Mouse (Mus musculus) fat pad, adult 2 months (tissue): ENCODE data around the gene H6pd.

Experiments
- DNase-seq: peaks from one replicate; pipeline ENCODE4 v3.0.0-alpha.2; 2011; ENCODE audit warnings: low read depth, low spot score; ENCODE audit errors: extremely low read depth

Gene H6pd

DNA sequence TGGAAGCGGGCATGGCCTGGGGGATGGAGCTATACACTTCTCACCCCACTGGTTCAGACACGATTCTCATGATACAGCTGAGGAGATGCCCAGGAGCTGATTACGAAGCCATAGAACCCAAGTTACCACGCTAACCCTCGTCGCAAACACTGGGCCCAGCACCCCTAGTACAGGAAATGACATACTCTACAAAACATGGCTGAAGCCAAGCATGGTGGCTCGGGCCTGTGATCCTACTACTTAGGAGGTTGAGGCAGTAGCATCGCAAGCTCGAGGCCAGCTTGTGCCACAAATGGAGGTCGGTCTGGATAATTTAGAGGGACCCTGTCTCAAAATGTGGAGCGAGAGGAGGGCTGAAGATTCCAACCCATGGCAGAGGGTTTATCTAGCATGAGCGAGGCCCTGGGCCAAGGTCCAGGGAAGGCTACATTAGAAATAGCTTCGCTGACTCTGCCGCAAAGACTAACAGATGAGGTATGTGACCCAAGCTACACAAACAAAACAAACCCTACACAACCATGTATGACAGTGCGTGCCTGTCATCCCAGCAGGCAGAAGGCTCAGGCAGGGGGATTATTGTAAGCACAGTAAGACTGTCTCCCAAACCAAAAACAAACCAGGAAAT lies 8.8 kb downstream of the H6pd start:
- no peak for DNase-seq

DNA sequence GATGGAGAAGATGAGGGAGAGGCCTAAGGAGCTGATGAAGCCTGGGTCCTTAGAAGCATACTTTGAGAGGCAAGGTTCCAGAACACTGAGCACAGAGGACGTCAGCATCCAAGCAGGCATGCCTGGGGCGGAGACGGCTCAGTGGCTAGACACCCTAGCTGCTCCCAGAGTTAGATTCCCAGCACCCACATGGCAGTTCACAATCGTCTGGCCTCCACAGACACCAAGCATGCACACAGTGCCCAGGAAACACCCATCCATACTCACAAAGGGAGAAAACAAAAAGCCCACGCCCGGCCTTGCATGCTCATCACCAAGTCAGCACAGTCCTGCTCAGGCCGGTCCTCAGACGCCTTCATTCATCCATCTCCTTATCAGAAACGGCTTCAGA lies 9.3 kb downstream of the H6pd start:
- DNase-seq: no peak

GRCm38 (mm10) chr4:149998786-149999509 lies 9.9 kb downstream of the H6pd start:
- peak; percentile 93 for DNase-seq

GRCm38 (mm10) chr4:149997999-149998398 lies 10.8 kb downstream of the H6pd start:
- DNase-seq: no peak

DNA sequence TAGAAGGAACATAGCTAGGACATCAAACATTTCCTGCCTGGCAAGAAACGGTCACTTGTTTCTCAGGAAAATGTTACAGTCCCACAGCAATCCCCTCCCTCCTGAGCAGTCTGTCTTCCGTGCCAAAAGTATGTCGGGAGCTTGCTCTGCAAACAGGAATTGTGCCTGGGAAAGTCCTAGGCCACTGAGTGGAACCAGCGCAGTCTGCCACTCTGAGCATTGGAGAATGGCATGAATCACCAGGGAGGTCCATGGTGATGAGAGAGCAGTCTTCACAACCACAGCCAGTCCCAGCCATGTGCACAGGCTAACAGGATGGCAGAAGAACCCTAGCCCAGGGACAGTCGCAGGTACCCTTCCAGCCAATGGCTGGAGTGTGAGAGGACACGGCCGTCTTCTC lies 12.4 kb downstream of the H6pd start:
- DNase-seq: no peak

DNA sequence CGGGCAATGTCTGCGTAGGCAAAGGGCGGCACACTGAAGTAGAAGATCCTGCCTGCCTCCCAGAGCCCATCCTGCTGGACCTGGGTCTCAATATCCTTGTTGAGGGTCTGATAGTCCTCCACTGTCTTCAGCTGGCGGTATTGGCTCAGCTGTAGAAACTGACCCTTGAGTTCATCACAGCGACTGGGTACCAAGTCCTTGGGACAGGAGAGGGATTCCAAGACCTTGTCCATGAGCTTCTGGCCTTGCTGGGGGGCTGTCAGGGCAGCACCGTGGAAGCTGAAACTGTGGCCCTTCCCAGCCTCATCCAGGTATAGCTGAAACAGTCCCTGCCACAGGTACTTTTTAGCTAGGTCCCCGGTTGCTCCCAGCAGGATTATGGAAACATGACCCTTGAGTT lies 12.9 kb downstream of the H6pd start:
- no peak for DNase-seq

- no peak for DNase-seq
Observed at GRCm38 (mm10) chr4:149994218-149994617, 14.6 kb downstream of the H6pd start.

DNA sequence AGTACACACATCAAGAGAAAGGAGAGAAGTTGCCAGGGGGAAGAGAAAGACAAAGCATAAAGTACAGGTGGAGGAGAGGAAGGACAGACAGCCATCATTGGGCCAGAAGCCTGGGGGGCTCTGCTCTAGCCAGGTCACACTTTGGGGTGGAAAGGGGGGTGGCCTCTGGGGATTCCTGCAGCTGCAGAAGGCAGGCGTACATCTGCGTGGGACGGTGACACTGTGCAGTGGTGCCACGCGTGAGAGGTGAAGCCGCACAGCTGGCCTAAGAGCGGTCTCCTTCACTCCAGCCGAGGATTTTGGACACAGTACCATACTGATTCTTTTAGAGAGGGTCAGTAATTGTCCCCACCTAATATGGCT lies 16.2 kb downstream of the H6pd start:
- no peak for DNase-seq

GRCm38 (mm10) chr4:149991755-149992669 lies 16.8 kb downstream of the H6pd start:
- no peak for DNase-seq

DNA sequence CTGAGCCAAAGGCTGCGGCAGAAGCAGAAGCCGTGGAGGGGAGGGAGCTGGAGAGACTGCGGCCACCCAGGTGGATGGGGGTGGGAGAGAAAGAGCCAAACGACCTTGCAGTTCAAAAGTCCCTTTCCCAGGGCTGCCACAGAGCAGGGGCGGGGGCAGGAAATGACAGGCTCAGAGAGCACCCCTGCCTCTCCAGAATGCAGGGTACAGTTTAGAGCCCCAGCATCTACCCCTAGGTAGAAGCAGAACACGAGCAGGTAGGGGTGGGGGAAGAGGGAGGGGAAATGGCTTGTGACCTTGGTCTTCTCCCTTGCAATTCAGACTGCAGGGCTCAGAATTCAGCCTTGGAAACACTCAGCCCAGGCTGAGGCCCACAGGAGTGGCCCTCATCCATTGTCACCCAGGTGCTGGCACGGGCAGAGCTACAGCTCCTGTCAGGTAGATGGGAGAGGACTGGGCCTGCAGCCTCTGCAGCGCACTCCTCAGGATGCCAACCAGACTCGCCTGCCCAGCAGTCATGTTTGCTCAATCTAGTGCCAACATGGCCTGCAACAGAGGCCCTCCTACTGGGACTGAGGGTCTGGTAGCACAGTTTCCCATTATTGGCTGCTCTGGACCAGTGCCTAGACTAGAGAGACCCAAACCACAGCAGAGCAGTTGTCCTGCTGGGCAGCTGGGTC lies 17.7 kb downstream of the H6pd start:
- no peak for DNase-seq

DNA sequence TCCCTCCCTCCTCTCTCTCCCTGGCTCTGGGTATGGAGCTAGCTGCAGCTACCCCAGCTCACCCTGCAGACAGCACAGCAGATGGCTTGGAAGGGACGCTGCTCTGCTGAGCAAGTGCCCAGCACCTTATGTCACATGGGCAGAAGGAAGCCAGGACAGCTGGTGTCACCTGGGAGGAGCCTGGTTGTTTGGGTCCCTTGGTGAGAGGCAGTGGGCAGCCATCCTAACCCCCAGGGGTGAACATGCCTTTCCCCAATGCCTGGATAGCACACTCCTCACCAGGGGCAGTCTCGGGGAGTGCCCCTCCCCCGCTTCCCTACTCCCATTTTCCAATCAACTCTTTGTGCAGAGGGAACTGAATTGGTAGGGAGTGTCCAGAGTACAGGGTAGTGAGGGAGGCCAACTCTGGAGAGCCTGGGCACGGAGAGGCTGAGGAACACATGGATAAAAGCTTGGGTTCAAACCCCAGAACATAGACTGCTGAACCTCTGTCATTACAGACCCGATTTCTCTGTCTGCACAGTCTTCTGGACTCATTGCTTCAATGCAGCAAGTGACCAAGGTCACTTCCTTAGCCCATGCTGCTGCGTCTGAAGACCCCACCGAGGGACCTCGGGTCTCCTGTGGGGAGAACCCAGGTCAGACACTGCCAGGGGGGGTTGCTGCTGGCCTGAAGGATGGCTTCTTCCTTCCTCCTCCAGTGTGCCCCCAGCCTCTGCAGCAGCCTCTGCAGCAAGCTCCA lies 18.4 kb downstream of the H6pd start:
- DNase-seq: no peak

- DNase-seq: peak; percentile 88
Observed at GRCm38 (mm10) chr4:149988931-149989556, 19.8 kb downstream of the H6pd start.

DNA sequence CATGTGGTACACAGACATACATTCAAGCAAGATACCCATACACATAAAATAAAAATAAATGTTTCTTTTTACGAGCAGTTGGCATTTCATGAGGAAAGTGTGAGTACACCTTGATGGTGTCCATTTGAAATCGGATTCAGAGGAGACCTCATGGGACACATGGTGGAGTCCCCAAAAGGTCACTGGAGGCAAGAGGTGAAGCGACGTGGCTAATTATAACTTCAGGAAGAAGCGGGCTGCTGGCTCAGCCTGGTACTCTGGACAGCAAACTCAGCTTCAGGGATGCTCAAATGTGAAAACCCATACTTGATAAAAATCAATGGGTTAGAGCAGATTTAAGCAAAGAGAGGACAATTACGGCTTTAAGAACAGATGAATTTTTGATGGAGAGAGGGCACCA lies 20.5 kb downstream of the H6pd start:
- no peak for DNase-seq

DNA sequence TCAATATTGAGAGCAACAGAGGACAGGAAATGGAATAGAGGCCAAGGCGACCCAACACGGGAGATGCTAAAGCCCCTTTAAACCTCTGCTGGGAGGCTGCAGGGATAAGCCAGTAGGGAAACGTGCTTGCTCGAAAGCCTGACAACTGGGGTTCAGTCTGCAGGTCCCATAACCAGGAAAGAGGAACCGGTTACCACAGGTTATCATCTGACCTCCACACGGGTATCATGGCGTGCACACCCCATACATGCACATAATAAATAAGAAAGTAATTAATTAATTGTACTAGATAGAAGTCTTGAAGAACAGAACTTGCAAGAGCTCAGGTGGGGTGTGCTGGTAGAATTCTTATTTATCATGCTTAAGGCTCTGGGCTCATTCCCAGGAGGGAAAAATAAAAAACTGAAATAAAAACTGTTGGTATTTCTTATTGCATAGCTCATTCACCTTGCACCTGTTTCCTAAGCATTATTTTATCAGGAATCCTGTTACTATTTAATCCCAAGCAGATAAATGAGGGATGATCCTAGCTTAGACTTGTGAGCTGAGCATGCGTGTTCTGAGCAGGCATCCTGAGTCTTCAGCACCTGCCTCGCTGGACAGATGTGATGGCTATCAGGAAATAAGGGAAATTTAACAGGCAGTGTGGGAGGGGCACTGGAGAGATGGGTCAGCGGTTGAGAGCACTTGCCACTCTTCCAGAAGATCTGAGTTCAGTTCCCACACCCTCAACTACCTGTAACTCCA lies 22.0 kb downstream of the H6pd start:
- DNase-seq: no peak

- DNase-seq: no peak
Observed at GRCm38 (mm10) chr4:149983921-149984645, 24.7 kb downstream of the H6pd start.

DNA sequence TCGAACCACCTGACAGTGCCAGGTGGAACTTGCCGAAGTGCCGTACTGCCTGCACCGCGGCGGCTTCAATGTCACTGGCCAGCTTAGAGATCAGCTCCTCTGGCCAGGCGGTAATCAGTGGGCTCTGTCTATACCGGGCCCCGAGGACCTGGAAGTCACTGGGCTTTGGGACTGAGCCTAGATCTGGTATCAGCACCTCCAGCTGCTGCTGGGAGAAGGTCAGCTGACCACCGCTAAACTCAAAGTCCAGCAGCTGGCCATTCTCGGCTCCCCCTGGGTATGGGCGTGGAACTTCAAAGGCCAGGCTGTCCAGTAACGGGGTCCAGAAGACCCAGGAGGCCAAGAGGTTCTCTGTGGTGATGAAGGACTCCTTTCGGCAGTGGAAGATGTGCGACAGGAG lies 26.7 kb downstream of the H6pd start:
- DNase-seq: no peak

- no peak for DNase-seq
Observed at GRCm38 (mm10) chr4:149979819-149980308, 29.0 kb downstream of the H6pd start.

DNA sequence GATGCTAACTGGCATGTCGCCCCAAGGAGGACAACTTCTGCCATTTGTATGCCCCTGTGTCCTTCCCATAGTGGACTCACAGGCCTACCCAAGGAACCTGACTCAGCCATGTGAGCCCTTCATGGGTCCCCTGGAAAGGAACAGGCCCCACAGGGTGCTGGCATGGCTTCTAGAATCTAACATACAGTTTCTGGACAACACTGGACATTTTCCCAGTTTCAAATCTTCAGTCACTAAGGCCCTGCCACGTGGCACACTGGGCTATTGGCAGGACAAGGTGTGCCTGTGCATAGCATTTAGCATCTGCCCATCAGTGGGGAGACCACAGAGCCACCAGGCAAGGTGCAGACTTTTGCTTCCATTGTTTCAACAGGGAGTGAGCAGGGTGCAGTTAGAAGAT lies 30.0 kb downstream of the H6pd start:
- no peak for DNase-seq
